Mouse (Mus musculus) embryonic facial prominence, embryonic 11.5 days (tissue): ENCODE results near the gene Qpctl. TPM values are rescaled to one million over a fixed set of nuclear protein-coding genes. Genes with fewer than 3 reads are reported as not detected.
A peak's percentile ranks its signal among the peaks of the same experiment; 100 is the strongest.

ENCODE experiments used
- ATAC-seq: fragments of 200-750 bp; cut with Nextera tagmentation; replicated peaks from 2 replicates; pipeline ENCODE4 v1.8.0; 2017; ENCODE audit warnings: low read depth; ENCODE audit not compliant: insufficient number of reproducible peaks, low FRiP score, low TSS enrichment
- DNase-seq: peaks from one replicate; pipeline ENCODE4 v3.0.0-alpha.2; 2015; ENCODE audit warnings: low spot score
- H3K27ac ChIP-seq: fragments of 300-500 bp; sonication (generic); replicated peaks from 2 replicates; pipeline ENCODE4 v1.5.1; 2014; ENCODE audit warnings: mild to moderate bottlenecking, low read depth, low read length, control low read depth
- H3K27me3 ChIP-seq: fragments of 300-500 bp; sonication (generic); 2 replicates; pipeline ENCODE4 v1.6.1; 2014; ENCODE audit warnings: mild to moderate bottlenecking, low read length, moderate library complexity, mixed read lengths; ENCODE audit not compliant: control insufficient read depth, insufficient read depth
- H3K36me3 ChIP-seq: fragments of 300-500 bp; sonication (generic); replicated peaks from 2 replicates; pipeline ENCODE4 v1.6.1; 2014; ENCODE audit warnings: low read depth, mild to moderate bottlenecking, low read length, moderate library complexity, mixed read lengths; ENCODE audit not compliant: control insufficient read depth, insufficient read depth
- H3K4me1 ChIP-seq: fragments of 300-500 bp; sonication (generic); 2 replicates; pipeline ENCODE4 v1.6.1; 2014; ENCODE audit warnings: low read length, mixed read lengths; ENCODE audit not compliant: control insufficient read depth, insufficient read depth
- H3K4me2 ChIP-seq: fragments of 300-500 bp; sonication (generic); 2 replicates; pipeline ENCODE4 v1.6.1; 2014; ENCODE audit warnings: low read depth, mild to moderate bottlenecking, control low read depth, low read length, moderate library complexity
- H3K4me3 ChIP-seq: fragments of 300-500 bp; sonication (generic); 2 replicates; pipeline ENCODE4 v1.5.1; 2014; ENCODE audit warnings: low read depth, low read length, control low read depth
- H3K9ac ChIP-seq: fragments of 300-500 bp; sonication (generic); replicated peaks from 2 replicates; pipeline ENCODE4 v1.6.1; 2014; ENCODE audit warnings: mild to moderate bottlenecking, control low read depth, low read length
- H3K9me3 ChIP-seq: fragments of 300-500 bp; sonication (generic); replicated peaks from 2 replicates; pipeline ENCODE4 v1.6.1; 2016; ENCODE audit warnings: mild to moderate bottlenecking, low read length, inconsistent platforms, mixed read lengths; ENCODE audit not compliant: control insufficient read depth
- WGBS: fragments of 180-500 bp; shearing (Covaris S2); extraction: QIAGEN DNeasy Blood & Tissue Kit; methylation state at CpG from one replicate; pipeline ENCODE4 v1.1.7; 2014; 5-methylcytosine and 5-hydroxymethylcytosine counted together
- polyA plus RNA-seq: library from polyadenylated mRNA; unstranded; fragments of >200 nt; fragmentation: Nextera tagmentation; extraction: Ambion mirVana; gene quantifications from 2 replicates; pipeline ENCODE4 v1.2.1, GENCODE M21; 2014

Qpctl gene
- polyA plus RNA-seq, result 9.4 and 9.7 TPM in 2 replicates

DNA sequence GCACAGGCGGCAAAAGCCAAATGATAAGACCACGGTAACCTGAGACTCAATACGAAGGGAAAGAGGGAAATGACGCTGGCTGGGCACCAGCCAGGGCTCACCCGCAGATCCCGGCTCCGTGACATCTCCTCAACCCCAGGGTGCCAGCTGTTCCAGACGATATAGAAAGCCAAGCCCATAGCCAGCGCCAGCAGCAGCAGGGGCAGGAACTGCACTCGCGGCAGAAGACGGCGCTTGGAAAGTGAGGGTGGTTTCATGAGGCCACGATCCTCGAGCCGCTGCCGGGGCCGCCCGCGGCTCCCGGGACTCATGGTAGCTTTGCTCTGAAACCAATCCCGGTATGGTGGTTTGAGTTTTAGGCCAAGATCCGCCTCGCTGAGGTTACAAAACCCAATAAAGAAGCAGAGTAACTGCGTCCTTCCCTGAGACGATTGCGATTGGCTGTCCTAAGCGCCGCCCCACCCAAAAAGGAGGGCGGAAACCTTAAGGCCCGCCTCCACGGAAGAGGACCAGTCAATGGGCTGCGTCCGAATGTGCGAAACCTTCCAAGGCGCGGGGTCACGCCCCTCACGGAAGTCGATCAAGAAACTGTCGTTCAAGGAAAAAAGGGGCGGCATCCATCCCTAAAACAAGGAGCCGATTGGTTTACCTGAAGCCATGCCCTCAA lies at the start of gene Qpctl:
Qpctl (minus strand) TSS at position 417 of the 667 bp plus-strand sequence.
- peak within 1 kb of the TSS; percentile 62 for H3K4me3 ChIP-seq
- H3K27me3 ChIP-seq, result no peaks in the 10 kb centered on the region
- no peaks in the 10 kb centered on the region for H3K9me3 ChIP-seq
- peak; percentile 94 for ATAC-seq
- no peaks in the 10 kb centered on the region for H3K4me1 ChIP-seq
- peak; percentile 99 for DNase-seq
- H3K9ac ChIP-seq, result peak within 1 kb of the TSS; percentile 68
- WGBS, result under 1% methylated on average over 43 of the region's 43 CpGs
- H3K4me2 ChIP-seq, result peak within 1 kb of the TSS; percentile 66
- no peak within 1 kb of the TSS; the same call in 1 of the 2 replicates for H3K27ac ChIP-seq
- peaks cover 7% of the 10 kb centered on the region for H3K36me3 ChIP-seq

DNA sequence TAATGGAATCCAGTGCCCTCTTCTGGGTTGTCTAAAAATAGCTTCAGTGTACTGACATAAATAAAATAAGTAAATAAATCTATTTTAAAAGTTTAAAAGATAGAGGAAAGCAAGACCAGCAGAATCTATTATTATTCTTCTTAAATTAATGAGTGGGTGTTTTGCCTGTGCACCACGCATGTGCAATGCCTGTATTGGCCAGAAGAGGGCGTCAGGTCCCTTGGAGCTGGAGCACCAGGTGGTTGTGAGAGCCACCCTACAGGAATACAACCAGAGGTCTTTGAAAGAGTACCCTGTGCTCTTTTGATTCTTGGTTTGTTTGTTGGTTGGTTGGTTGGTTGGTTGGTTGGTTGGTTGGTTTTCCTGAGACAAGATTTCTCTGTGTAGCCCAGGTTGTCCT lies 48.9 kb upstream of the Qpctl start:
- H3K36me3 ChIP-seq, result no peaks in the 10 kb centered on the region; the same call in 1 of the 2 replicates
- 29% methylated on average over 2 of the region's 2 CpGs for whole genome bisulfite sequencing
- no peak for ATAC-seq

DNA sequence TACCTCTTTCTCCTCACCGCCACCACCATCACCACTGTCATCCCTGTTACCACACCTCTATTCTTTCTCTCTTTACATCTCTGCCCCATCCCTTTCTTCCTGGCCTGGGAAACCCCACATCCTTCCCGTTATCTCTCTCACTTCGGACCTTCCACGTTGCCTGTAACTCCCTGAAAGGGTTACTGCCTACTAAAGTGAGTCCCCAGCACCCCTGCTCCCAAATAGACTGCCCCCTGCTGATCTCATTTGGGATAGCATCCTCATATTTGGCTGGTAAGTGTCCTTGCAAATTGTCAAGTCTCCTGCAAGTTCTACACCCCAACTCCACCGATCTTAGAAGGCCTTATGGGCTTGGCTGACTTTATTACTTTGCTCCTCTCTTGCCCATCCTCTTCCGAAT lies 47.6 kb upstream of the Qpctl start:
- no peak overlapping the region for H3K4me3 ChIP-seq
- DNase-seq, result peak; percentile 54
- H3K4me2 ChIP-seq, result no peak overlapping the region
- no peaks in the 10 kb centered on the region for H3K9me3 ChIP-seq
- no peaks in the 10 kb centered on the region for H3K4me1 ChIP-seq
- no peak overlapping the region for H3K9ac ChIP-seq
- WGBS, result 69% methylated on average over 6 of the region's 6 CpGs
- H3K27ac ChIP-seq, result no peak overlapping the region
- no peak for ATAC-seq
- H3K27me3 ChIP-seq, result no peaks in the 10 kb centered on the region
- H3K36me3 ChIP-seq, result no peaks in the 10 kb centered on the region; the same call in 1 of the 2 replicates

More for the DNA sequence above, 48.9 kb upstream of the Qpctl start:
- Histone ChIP-seq H3K4me1 (no peaks in the 10 kb centered on the region), H3K4me3 (no peak overlapping the region), H3K27me3 (no peaks in the 10 kb centered on the region), H3K4me2 (no peak overlapping the region), H3K9me3 (no peaks in the 10 kb centered on the region), H3K27ac (no peak overlapping the region), H3K9ac (no peak overlapping the region)
- DNase-seq, result peak; percentile 32

DNA sequence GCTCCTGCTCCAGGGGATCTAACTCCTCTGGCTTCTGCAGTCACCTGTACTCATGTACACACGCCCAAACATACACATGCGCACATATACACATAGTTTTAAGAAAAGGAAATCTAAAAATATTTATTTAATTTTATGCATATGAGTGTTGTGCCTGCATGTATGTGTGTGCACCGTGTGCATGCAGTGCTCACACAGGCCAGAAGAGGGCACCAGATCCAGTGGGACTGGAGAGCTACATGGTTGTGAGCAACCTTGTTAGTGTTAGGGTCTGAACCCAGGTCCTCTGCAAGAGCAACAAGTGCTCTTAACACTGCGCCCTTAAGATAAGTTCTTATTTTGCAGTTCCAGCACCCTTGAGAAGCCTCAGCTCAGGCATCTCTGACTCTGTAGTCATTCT lies 45.6 kb upstream of the Qpctl start:
- Histone ChIP-seq H3K4me3 (no peak overlapping the region), H3K27ac (no peak overlapping the region), H3K27me3 (no peaks in the 10 kb centered on the region), H3K9ac (no peak overlapping the region), H3K36me3 (no peaks in the 10 kb centered on the region; the same call in 1 of the 2 replicates), H3K4me2 (no peak overlapping the region), H3K9me3 (no peaks in the 10 kb centered on the region), H3K4me1 (no peaks in the 10 kb centered on the region)
- DNase-seq (no peak), ATAC-seq (no peak)
- 96% methylated on average over 4 of the region's 4 CpGs for WGBS

DNA sequence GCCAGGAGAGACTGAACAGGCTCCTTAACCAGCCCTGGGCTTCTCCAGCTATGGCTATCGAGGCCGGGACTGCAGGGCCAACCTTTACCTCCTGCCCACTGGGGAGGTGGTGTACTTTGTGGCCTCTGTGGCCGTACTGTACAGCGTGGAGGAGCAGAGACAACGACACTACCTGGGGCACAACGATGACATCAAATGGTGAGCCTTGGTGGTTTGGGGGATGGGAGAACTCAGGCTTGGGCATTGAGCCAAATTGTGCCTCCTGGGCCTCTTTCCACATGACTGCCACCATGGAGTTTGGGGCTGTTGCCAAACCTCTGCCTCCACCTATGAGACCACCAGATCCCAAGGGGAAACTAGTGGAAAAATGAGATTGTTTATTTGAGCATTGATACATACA lies 35.7 kb upstream of the Qpctl start:
- Histone ChIP-seq H3K36me3 (no peaks in the 10 kb centered on the region), H3K27ac (no peak overlapping the region), H3K4me1 (no peaks in the 10 kb centered on the region), H3K4me2 (no peak overlapping the region), H3K4me3 (no peak overlapping the region), H3K27me3 (peaks cover 9% of the 10 kb centered on the region), H3K9ac (no peak overlapping the region), H3K9me3 (no peaks in the 10 kb centered on the region)
- ATAC-seq (no peak), DNase-seq (no peak)
- whole genome bisulfite sequencing, result 87% methylated on average over 6 of the region's 6 CpGs

DNA sequence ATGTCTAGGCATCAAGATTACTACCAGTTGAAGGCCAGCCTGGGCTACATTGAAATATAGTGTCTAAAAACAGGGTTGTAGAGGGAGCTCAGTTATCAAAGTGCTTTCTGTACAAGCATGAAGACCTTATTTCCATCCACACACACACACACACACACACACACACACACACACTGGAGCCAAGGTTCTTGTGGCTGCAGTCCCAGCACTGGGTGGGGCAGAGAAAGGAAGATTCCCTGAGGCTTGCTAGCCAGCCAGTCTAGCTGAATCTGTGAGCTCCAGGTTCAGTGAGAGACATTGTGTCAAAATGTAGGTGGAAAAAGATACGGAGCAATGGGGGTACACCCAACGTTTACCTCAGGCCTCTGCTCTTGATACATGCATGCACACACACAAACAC lies 35.2 kb upstream of the Qpctl start:
- Histone ChIP-seq H3K9ac (no peak overlapping the region), H3K4me3 (no peak overlapping the region), H3K27ac (no peak overlapping the region), H3K36me3 (no peaks in the 10 kb centered on the region), H3K27me3 (peaks cover 13% of the 10 kb centered on the region), H3K9me3 (no peaks in the 10 kb centered on the region), H3K4me2 (no peak overlapping the region), H3K4me1 (peaks cover 2% of the 10 kb centered on the region; the same call in 1 of the 2 replicates)
- ATAC-seq (no peak), DNase-seq (no peak)
- WGBS, result 82% methylated on average over 2 of the region's 2 CpGs

DNA sequence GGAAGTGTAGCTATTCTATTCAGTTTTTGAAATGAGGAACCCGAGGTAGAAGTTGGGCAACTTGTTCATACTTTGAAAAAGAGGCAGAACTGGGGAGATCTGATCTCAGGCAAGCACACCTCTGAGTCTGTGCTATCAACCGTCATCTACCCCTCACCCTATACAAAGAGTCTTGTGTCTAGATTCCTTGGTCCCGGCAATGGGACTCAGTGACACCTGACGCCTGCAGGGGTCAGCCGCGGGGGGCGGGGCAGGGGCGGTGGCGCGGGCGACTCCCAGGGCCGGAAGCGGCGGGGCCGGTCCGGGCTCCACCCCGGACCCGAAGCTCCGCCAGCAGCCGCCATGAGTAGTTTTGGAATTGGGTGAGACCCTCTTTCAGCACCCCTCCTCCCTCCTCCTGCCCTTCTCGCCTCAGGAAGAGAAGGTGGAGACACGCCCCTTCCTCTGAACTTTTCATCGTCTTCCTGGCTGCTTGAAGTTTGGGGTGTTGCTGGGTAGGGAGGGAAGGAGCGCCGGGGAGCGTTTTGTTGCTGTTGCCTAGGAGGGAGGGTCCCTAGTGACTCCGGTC lies 31.9 kb upstream of the Qpctl start:
- H3K9ac ChIP-seq, result peak overlapping the region; percentile 68
- H3K27me3 ChIP-seq, result peaks cover 42% of the 10 kb centered on the region
- peak overlapping the region; percentile 76 for H3K4me2 ChIP-seq
- no peaks in the 10 kb centered on the region for H3K36me3 ChIP-seq
- H3K9me3 ChIP-seq, result no peaks in the 10 kb centered on the region
- H3K4me1 ChIP-seq, result peaks cover 3% of the 10 kb centered on the region; the same call in 1 of the 2 replicates
- peak; percentile 64 for DNase-seq
- WGBS, result 1% methylated on average over 26 of the region's 27 CpGs
- H3K27ac ChIP-seq, result no peak overlapping the region
- no peak for ATAC-seq
- peak overlapping the region; percentile 44 for H3K4me3 ChIP-seq

DNA sequence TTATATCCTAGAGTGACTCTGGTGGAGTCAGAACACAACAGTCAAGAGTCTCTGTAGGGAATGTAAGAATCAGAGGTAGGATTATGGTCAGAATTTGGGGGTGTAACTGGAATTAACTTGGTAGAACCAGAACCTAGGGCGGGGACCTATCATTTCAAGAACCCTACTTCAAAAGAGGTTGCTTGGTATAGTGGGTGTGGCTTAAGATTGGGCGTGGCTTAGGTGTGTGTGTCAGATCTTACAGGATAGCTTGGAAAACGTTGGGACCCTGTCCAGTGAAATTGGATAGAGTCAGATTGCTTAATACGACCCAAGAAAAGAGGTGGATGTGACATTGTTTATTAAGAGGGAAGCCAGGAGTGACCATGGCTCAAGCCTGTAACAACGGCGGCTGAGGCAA lies 30.8 kb upstream of the Qpctl start:
- Histone ChIP-seq H3K4me3 (no peak overlapping the region), H3K4me1 (peaks cover 3% of the 10 kb centered on the region; the same call in 1 of the 2 replicates), H3K4me2 (no peak overlapping the region), H3K27ac (no peak overlapping the region), H3K9ac (no peak overlapping the region), H3K9me3 (no peaks in the 10 kb centered on the region), H3K27me3 (peaks cover 47% of the 10 kb centered on the region), H3K36me3 (no peaks in the 10 kb centered on the region)
- DNase-seq, result no peak
- ATAC-seq, result no peak
- 36% methylated on average over 6 of the region's 6 CpGs for WGBS
